Mouse (Mus musculus): ENCODE results near the gene Vwce. TPM values are rescaled to one million over a fixed set of nuclear protein-coding genes. Genes with fewer than 3 reads are reported as not detected.

Gene Vwce
- total and polyA plus RNA-seq, 2 experiments, result 4.5 to 30.7 TPM

DNA sequence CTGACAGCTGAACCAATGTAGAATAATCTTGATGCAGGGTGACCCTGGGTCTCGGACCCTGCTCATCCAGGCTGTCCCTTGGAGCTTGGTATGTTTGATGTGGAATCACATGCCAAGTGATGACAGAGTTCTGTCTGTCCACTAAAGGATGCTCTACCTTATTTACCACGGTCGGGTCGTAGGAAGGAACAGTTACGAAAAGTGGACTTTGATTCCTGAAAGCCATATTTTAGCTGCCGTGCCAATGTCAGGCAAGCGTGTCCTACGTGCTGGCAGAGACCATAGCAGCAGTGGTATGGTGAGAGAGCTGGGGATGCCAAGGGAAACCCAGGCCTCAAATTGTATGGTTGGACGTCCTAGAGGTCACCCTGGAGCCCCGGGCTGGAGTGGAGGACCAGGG lies 79.5 kb downstream of the Vwce start:
- whole genome bisulfite sequencing, result 42% methylated on average over 10 of the region's 10 CpGs
- Histone ChIP-seq H3K36me3 (ENCODE audit: control insufficient read depth, insufficient read depth, low read length) (peaks cover 14% of the 10 kb centered on the region; the same call in 1 of the 2 replicates), H3K9ac (ENCODE audit: low read depth, low read length) (no peak overlapping the region)

DNA sequence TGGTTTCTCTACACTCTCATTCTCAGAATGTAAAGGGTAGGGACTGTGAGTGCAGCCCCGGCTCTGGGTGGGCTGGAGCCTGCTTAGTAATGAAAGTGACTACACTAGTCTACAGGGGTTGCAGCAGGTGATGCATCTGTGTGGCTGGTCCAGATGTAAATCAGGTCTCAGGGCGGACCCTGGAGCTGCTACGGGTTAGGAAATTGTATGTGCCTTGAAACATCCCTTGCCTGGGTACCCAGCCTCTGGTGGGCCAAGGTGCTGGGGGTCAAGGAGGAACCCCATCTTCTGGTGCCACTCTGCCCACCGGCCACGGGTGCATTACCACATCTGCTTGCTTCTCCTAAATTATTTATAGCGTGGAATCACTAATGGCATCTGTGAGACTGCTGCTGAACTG lies 80.2 kb downstream of the Vwce start:
- H3K36me3 ChIP-seq (ENCODE audit: control insufficient read depth, insufficient read depth, low read length), result peaks cover 14% of the 10 kb centered on the region; the same call in 1 of the 2 replicates
- H3K4me1 ChIP-seq (ENCODE audit: control insufficient read depth, insufficient read depth, low read length), result no peaks in the 10 kb centered on the region
- no peak overlapping the region for H3K27ac ChIP-seq (replicated peaks; ENCODE audit: insufficient read depth, low read depth, low read length)
- no peak overlapping the region for H3K9ac ChIP-seq (ENCODE audit: low read depth, low read length)
- no peak for DNase-seq (ENCODE audit: extremely low read depth, low read depth, low spot score)
- H3K27me3 ChIP-seq (ENCODE audit: control insufficient read depth, insufficient read depth, low read length), result no peaks in the 10 kb centered on the region
- TF ChIP-seq CTCF (IDR thresholded peaks at IDR 0.05; ENCODE audit: low read depth, low read length), result no peak
- no peak for TF ChIP-seq POLR2A (IDR thresholded peaks at IDR 0.05; ENCODE audit: extremely low read depth, insufficient read depth, low read length)
- no peaks in the 10 kb centered on the region for H3K79me2 ChIP-seq (ENCODE audit: control insufficient read depth, insufficient read depth, low read length)
- no peak overlapping the region for H3K4me3 ChIP-seq (ENCODE audit: insufficient read depth, low read depth, low read length)
- WGBS, result 93% methylated on average over 6 of the region's 6 CpGs

More for the DNA sequence above, 79.5 kb downstream of the Vwce start:
- DNase-seq (ENCODE audit: extremely low read depth, low read depth, low spot score), result peak; percentile 66
- Histone ChIP-seq H3K27me3 (ENCODE audit: control insufficient read depth, insufficient read depth, low read length) (no peaks in the 10 kb centered on the region), H3K4me1 (ENCODE audit: control insufficient read depth, insufficient read depth, low read length) (no peaks in the 10 kb centered on the region), H3K79me2 (ENCODE audit: control insufficient read depth, insufficient read depth, low read length) (no peaks in the 10 kb centered on the region), H3K4me3 (ENCODE audit: insufficient read depth, low read depth, low read length) (no peak overlapping the region), H3K27ac (replicated peaks; ENCODE audit: insufficient read depth, low read depth, low read length) (no peak overlapping the region)
- TF ChIP-seq POLR2A (IDR thresholded peaks at IDR 0.05; ENCODE audit: extremely low read depth, insufficient read depth, low read length) (no peak), CTCF (IDR thresholded peaks at IDR 0.05; ENCODE audit: low read depth, low read length) (no peak)

DNA sequence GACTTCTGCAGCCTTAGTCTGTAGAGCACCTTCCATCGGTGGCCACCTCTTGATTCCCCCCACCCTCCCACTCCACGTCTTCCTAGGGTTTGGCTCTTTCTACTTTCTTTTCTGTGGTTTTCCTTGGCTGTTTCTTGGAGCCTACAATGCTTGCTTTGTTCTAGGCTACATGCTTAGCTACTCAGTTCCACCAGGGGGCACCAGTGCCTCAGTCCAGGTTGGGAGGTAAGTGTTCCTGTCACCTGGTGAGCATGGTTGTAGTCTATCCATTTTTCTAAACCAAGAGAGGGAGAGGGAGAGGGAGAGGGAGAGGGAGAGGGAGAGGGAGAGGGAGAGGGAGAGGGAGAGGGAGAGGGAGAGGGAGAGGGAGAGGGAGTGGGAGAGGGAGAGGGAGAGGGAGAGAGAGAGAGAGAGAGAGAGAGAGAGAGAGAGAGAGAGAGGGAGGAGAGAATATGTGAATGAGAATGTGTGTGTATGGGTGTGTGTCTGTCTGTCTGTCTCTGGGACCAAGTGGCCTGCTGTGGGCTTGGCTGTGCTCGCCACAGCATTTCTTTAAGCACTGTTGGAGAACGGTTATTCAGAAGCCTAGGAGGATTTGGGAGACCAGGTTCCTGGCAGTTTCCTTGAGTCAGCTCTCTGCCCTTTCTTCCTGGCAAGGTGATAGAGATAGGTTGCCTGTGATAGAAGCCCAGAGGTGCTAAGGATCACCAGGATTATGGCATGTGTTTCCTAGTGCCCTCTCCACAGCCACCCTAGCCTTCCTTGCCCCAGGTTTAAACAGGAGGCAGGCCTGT lies 80.9 kb downstream of the Vwce start:
- H3K4me1 ChIP-seq (ENCODE audit: control insufficient read depth, insufficient read depth, low read length), result no peaks in the 10 kb centered on the region
- no peaks in the 10 kb centered on the region for H3K27me3 ChIP-seq (ENCODE audit: control insufficient read depth, insufficient read depth, low read length)
- WGBS, result 68% methylated on average over 4 of the region's 4 CpGs
- peak; percentile 31 for DNase-seq (ENCODE audit: extremely low read depth, low read depth, low spot score)
- TF ChIP-seq POLR2A (IDR thresholded peaks at IDR 0.05; ENCODE audit: extremely low read depth, insufficient read depth, low read length), result no peak
- TF ChIP-seq CTCF (IDR thresholded peaks at IDR 0.05; ENCODE audit: low read depth, low read length), result peak; percentile 72
- H3K79me2 ChIP-seq (ENCODE audit: control insufficient read depth, insufficient read depth, low read length), result no peaks in the 10 kb centered on the region
- H3K27ac ChIP-seq (replicated peaks; ENCODE audit: insufficient read depth, low read depth, low read length), result no peak overlapping the region
- H3K4me3 ChIP-seq (ENCODE audit: insufficient read depth, low read depth, low read length), result no peak overlapping the region
- no peak overlapping the region for H3K9ac ChIP-seq (ENCODE audit: low read depth, low read length)
- peaks cover 14% of the 10 kb centered on the region; the same call in 1 of the 2 replicates for H3K36me3 ChIP-seq (ENCODE audit: control insufficient read depth, insufficient read depth, low read length)

DNA sequence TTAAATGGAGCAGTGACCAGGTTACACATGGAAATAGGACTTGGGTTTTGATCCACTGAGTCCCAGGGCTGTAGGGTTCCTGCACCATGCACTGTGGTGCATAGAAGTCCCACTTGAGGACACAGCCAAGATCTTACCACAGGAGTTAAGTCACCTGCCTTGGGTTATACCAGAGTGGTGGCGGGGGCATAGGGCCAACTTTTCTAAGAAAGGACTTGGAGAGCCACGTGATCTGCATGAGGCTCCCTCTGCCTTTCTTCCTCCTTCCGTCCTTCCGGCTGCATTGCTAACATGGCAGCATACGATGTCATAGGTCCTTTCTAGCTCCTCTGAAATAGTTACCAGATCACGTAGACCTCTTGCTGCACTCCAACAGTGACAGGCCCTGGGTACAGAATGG lies 81.5 kb downstream of the Vwce start:
- Histone ChIP-seq H3K27ac (replicated peaks; ENCODE audit: insufficient read depth, low read depth, low read length) (no peak overlapping the region), H3K4me1 (ENCODE audit: control insufficient read depth, insufficient read depth, low read length) (no peaks in the 10 kb centered on the region), H3K27me3 (ENCODE audit: control insufficient read depth, insufficient read depth, low read length) (no peaks in the 10 kb centered on the region), H3K36me3 (ENCODE audit: control insufficient read depth, insufficient read depth, low read length) (peaks cover 14% of the 10 kb centered on the region; the same call in 1 of the 2 replicates), H3K4me3 (ENCODE audit: insufficient read depth, low read depth, low read length) (no peak overlapping the region), H3K79me2 (ENCODE audit: control insufficient read depth, insufficient read depth, low read length) (no peaks in the 10 kb centered on the region), H3K9ac (ENCODE audit: low read depth, low read length) (no peak overlapping the region)
- no peak for DNase-seq (ENCODE audit: extremely low read depth, low read depth, low spot score)
- TF ChIP-seq POLR2A (IDR thresholded peaks at IDR 0.05; ENCODE audit: extremely low read depth, insufficient read depth, low read length), result no peak
- TF ChIP-seq CTCF (IDR thresholded peaks at IDR 0.05; ENCODE audit: low read depth, low read length), result no peak
- 89% methylated on average over 6 of the region's 6 CpGs for whole genome bisulfite sequencing

Other genes with a start within 250 kb of the Vwce start
- gene Syt7, start 245.1 kb upstream of the Vwce start, total RNA-seq (2014; rRNA removed), result 0.28 and 0.34 TPM in 2 replicates
- 0.45 and 0.62 TPM in 2 replicates for gene Syt7, start 245.1 kb upstream of the Vwce start, polyA plus RNA-seq (2012; rRNA removed)
- gene Lrrc10b, start 176.7 kb upstream of the Vwce start, total RNA-seq (2014; rRNA removed), result not detected in 2 replicates
- gene Lrrc10b, start 176.7 kb upstream of the Vwce start, polyA plus RNA-seq (2012; rRNA removed), result not detected in 2 replicates
- 0.13 TPM in 1 of 2 replicates, not detected in the other for gene Ppp1r32, start 151.3 kb upstream of the Vwce start, total RNA-seq (2014; rRNA removed)
- 0.06 and 0.09 TPM in 2 replicates for gene Ppp1r32, start 151.3 kb upstream of the Vwce start, polyA plus RNA-seq (2012; rRNA removed)
- gene Cpsf7, start 108.9 kb upstream of the Vwce start, total RNA-seq (2014; rRNA removed), result 10.0 and 12.2 TPM in 2 replicates
- gene Cpsf7, start 108.9 kb upstream of the Vwce start, polyA plus RNA-seq (2012; rRNA removed), result 15.0 and 19.9 TPM in 2 replicates
- gene Sdhaf2, start 108.1 kb upstream of the Vwce start, total RNA-seq (2014; rRNA removed), result 23.3 and 29.6 TPM in 2 replicates
- 14.2 and 15.7 TPM in 2 replicates for gene Sdhaf2, start 108.1 kb upstream of the Vwce start, polyA plus RNA-seq (2012; rRNA removed)
- gene Tmem216, start 78.0 kb upstream of the Vwce start, total RNA-seq (2014; rRNA removed), result 3.7 and 5.3 TPM in 2 replicates
- 10.4 and 11.3 TPM in 2 replicates for gene Tmem216, start 78.0 kb upstream of the Vwce start, polyA plus RNA-seq (2012; rRNA removed)
- gene Cyb561a3, start 57.0 kb upstream of the Vwce start, total RNA-seq (2014; rRNA removed), result 8.9 and 13.8 TPM in 2 replicates
- gene Cyb561a3, start 57.0 kb upstream of the Vwce start, polyA plus RNA-seq (2012; rRNA removed), result 29.7 and 32.5 TPM in 2 replicates
- gene Tmem138, start 56.9 kb upstream of the Vwce start, total RNA-seq (2014; rRNA removed), result 1.5 and 1.7 TPM in 2 replicates
- gene Tmem138, start 56.9 kb upstream of the Vwce start, polyA plus RNA-seq (2012; rRNA removed), result 2.8 and 3.3 TPM in 2 replicates
- 128 and 138 TPM in 2 replicates for gene Ddb1, start 28.9 kb upstream of the Vwce start, total RNA-seq (2014; rRNA removed)
- 51.9 and 63.5 TPM in 2 replicates for gene Ddb1, start 28.9 kb upstream of the Vwce start, polyA plus RNA-seq (2012; rRNA removed)
- gene Tkfc, start 28.6 kb upstream of the Vwce start, total RNA-seq (2014; rRNA removed), result 72.6 and 87.6 TPM in 2 replicates
- gene Tkfc, start 28.6 kb upstream of the Vwce start, polyA plus RNA-seq (2012; rRNA removed), result 294 and 417 TPM in 2 replicates
- not detected in 2 replicates for gene Pga5, start 43.9 kb downstream of the Vwce start, total RNA-seq (2014; rRNA removed)
- gene Pga5, start 43.9 kb downstream of the Vwce start, polyA plus RNA-seq (2012; rRNA removed), result 0.14 TPM in 1 of 2 replicates, not detected in the other
- 2.9 and 3.0 TPM in 2 replicates for gene Vps37c, start 54.5 kb downstream of the Vwce start, total RNA-seq (2014; rRNA removed)
- gene Vps37c, start 54.5 kb downstream of the Vwce start, polyA plus RNA-seq (2012; rRNA removed), result 13.1 and 18.1 TPM in 2 replicates
- gene Cd5, start 104.8 kb downstream of the Vwce start, total RNA-seq (2014; rRNA removed), result 0.13 and 0.28 TPM in 2 replicates
- 0.17 and 0.49 TPM in 2 replicates for gene Cd5, start 104.8 kb downstream of the Vwce start, polyA plus RNA-seq (2012; rRNA removed)
- gene Cd6, start 195.8 kb downstream of the Vwce start, total RNA-seq (2014; rRNA removed), result 0.18 and 0.20 TPM in 2 replicates
- gene Cd6, start 195.8 kb downstream of the Vwce start, polyA plus RNA-seq (2012; rRNA removed), result 0.36 and 0.44 TPM in 2 replicates
- gene Slc15a3, start 205.5 kb downstream of the Vwce start, total RNA-seq (2014; rRNA removed), result 3.3 and 5.6 TPM in 2 replicates
- gene Slc15a3, start 205.5 kb downstream of the Vwce start, polyA plus RNA-seq (2012; rRNA removed), result 6.2 and 10.6 TPM in 2 replicates
- gene Tmem132a, start 235.7 kb downstream of the Vwce start, total RNA-seq (2014; rRNA removed), result 0.18 and 0.40 TPM in 2 replicates
- 0.75 and 0.90 TPM in 2 replicates for gene Tmem132a, start 235.7 kb downstream of the Vwce start, polyA plus RNA-seq (2012; rRNA removed)
- gene Tmem109, start 247.8 kb downstream of the Vwce start, total RNA-seq (2014; rRNA removed), result 7.1 and 8.9 TPM in 2 replicates
- 32.2 and 35.2 TPM in 2 replicates for gene Tmem109, start 247.8 kb downstream of the Vwce start, polyA plus RNA-seq (2012; rRNA removed)